Mouse (Mus musculus): Measurements from ENCODE around the gene Zc3h13. TPM values are rescaled to one million over a fixed set of nuclear protein-coding genes. Genes with fewer than 3 reads are reported as not detected.

Zc3h13 gene
- total and polyA plus RNA-seq, 3 experiments, result 17.7 to 38.5 (median 18.8) TPM

Other genes with a start within 250 kb of the Zc3h13 start
- gene Lrrc63, start 153.5 kb upstream of the Zc3h13 start, total RNA-seq (2012; rRNA removed), result not detected in 2 replicates
- 0.15 TPM in 1 of 2 replicates, not detected in the other for gene Lrrc63, start 153.5 kb upstream of the Zc3h13 start, total RNA-seq (2014; rRNA removed)
- gene Lrrc63, start 153.5 kb upstream of the Zc3h13 start, polyA plus RNA-seq (2012; ENCODE audit: insufficient read length, low read depth), result not detected in 2 replicates
- 258 and 289 TPM in 2 replicates for gene Lcp1, start 153.3 kb upstream of the Zc3h13 start, total RNA-seq (2012; rRNA removed)
- gene Lcp1, start 153.3 kb upstream of the Zc3h13 start, total RNA-seq (2014; rRNA removed), result 373 and 384 TPM in 2 replicates
- 777 and 805 TPM in 2 replicates for gene Lcp1, start 153.3 kb upstream of the Zc3h13 start, polyA plus RNA-seq (2012; ENCODE audit: insufficient read length, low read depth)
- gene Cpb2, start 42.1 kb upstream of the Zc3h13 start, total RNA-seq (2012; rRNA removed), result not detected in 2 replicates
- not detected in 2 replicates for gene Cpb2, start 42.1 kb upstream of the Zc3h13 start, total RNA-seq (2014; rRNA removed)
- not detected in 2 replicates for gene Cpb2, start 42.1 kb upstream of the Zc3h13 start, polyA plus RNA-seq (2012; ENCODE audit: insufficient read length, low read depth)
- not detected in 2 replicates for gene Siah3, start 171.6 kb downstream of the Zc3h13 start, total RNA-seq (2012; rRNA removed)
- gene Siah3, start 171.6 kb downstream of the Zc3h13 start, total RNA-seq (2014; rRNA removed), result not detected in 2 replicates
- gene Siah3, start 171.6 kb downstream of the Zc3h13 start, polyA plus RNA-seq (2012; ENCODE audit: insufficient read length, low read depth), result not detected in 2 replicates